ENCODE assay signal across 7 mouse cellular contexts in the genomic region with DNA sequence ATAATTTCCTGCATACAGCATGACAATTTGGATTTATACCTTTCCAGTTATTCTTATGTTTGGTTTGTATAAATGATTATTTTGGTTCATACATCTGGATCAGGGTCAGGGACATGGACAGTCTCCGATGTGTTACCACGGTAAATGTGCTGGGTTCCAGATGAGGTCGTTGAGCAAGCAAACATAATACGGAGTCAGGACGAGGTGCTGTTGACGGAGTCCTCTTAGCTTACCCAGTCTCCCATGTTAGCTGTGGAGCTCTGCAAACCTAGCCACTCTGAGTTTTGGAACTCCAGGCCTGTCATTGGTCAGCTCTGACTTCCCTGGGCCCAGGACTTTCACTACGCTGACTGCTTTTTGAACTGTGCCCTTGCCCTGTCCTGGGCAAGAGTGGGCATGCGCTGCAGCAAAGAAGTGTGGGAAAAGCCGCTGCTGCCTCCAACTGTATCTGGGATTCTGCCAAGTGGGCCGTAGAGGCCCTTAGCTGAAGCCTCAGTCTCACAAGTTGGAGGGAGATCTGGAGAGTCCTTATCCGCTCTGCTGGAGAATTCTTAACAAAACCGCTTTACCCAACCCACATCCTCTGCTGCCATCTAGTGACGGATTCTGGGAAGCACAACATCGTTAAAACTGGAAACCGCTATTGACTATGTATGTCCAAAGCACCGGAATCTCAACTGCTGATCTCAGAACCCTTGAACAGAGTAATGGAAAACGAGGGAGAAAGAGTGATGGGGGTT.
DNase-seq lines count a peak whose midpoint lies in the region; ATAC-seq lines count a peak whose summit lies in the region.

No protein-coding gene starts in this region.

- H3K9me3 ChIP-seq in midbrain, embryonic 11.5 days (ENCODE audit: control insufficient read depth, low read length) = no peaks in the 10 kb centered on the region
- no peaks in the 10 kb centered on the region for H3K9me3 ChIP-seq in stomach, embryonic 15.5 days

- H3K27ac ChIP-seq in midbrain, embryonic 11.5 days (ENCODE audit: low read depth, low read length) = no peak overlapping the region
- H3K27ac ChIP-seq in stomach, embryonic 15.5 days = no peak overlapping the region

- no peak overlapping the region for H3K4me2 ChIP-seq in midbrain, embryonic 11.5 days
- H3K4me2 ChIP-seq in stomach, embryonic 15.5 days = no peak overlapping the region

- no peak overlapping the region for H3K9ac ChIP-seq in midbrain, embryonic 11.5 days (ENCODE audit: low read length)
- H3K9ac ChIP-seq in stomach, embryonic 15.5 days = no peak overlapping the region

- H3K27me3 ChIP-seq in midbrain, embryonic 11.5 days (ENCODE audit: control insufficient read depth, insufficient read depth, low read length) = no peaks in the 10 kb centered on the region
- H3K27me3 ChIP-seq in stomach, embryonic 15.5 days (replicated peaks) = no peaks in the 10 kb centered on the region

- 62% methylated on average over 17 of the region's 17 CpGs for WGBS in midbrain, embryonic 11.5 days
- WGBS in stomach, embryonic 15.5 days = 58% methylated on average over 17 of the region's 17 CpGs

- ATAC-seq in granulocyte monocyte progenitor cell, adult 5-6 weeks (replicated peaks; ENCODE audit: poor library complexity, severe bottlenecking) = peak; percentile 79
- ATAC-seq in midbrain, embryonic 11.5 days (ENCODE audit: low FRiP score) = peak; percentile 57
- 0 out of 2 replicates have a peak, but pooled peaks have one; percentile 22 for ATAC-seq in stomach, embryonic 15.5 days (ENCODE audit: insufficient read depth, low FRiP score, low read depth)

- H3K4me3 ChIP-seq in midbrain, embryonic 11.5 days (ENCODE audit: low read depth, low read length) = no peak overlapping the region
- H3K4me3 ChIP-seq in stomach, embryonic 15.5 days (replicated peaks) = no peak overlapping the region

- H3K4me1 ChIP-seq in midbrain, embryonic 11.5 days (ENCODE audit: control insufficient read depth, insufficient read depth, low read length) = no peaks in the 10 kb centered on the region
- H3K4me1 ChIP-seq in stomach, embryonic 15.5 days = no peaks in the 10 kb centered on the region

- H3K36me3 ChIP-seq in midbrain, embryonic 11.5 days (ENCODE audit: control insufficient read depth, insufficient read depth, low read length) = no peaks in the 10 kb centered on the region
- H3K36me3 ChIP-seq in stomach, embryonic 15.5 days = no peaks in the 10 kb centered on the region

- intact Hi-C loops in left cerebral cortex, postnatal 14 days (cut with DNase I) = loop anchor here (5.0 kb wide), 2 partner anchors 185 to 1260 kb away; no protein-coding TSS in a partner anchor

- peak; percentile 45 for DNase-seq in adrenal gland, postnatal 25 days
- peak; percentile 73 for DNase-seq in embryo, embryonic 11 days
- peak; percentile 80 for DNase-seq in kidney, adult 11 months
- peak; percentile 76 to 85 for DNase-seq in left cerebral cortex, postnatal 14 days (ENCODE audit: low spot score in 2 of 2)
- DNase-seq in midbrain, embryonic 11.5 days (ENCODE audit: low spot score, missing footprints) = peak; percentile 97

Comparison
In these comparisons a context has a peak if more than half of its experiments do, and no peak if none do; other contexts are left out.
1. DNase-seq: peak in every context shown above with its lines; median percentile 97 in midbrain, embryonic 11.5 days; 80 in left cerebral cortex, postnatal 14 days; 80 in kidney, adult 11 months; 73 in embryo, embryonic 11 days; 45 in adrenal gland, postnatal 25 days.
2. ATAC-seq: peak in every context shown above with its lines; median percentile 79 in granulocyte monocyte progenitor cell, adult 5-6 weeks; 57 in midbrain, embryonic 11.5 days; 22 in stomach, embryonic 15.5 days.